Mouse (Mus musculus): ENCODE data around the gene Krt90. TPM values are rescaled to one million over a fixed set of nuclear protein-coding genes. Genes with fewer than 3 reads are reported as not detected.

The Krt90 gene
- polyA plus RNA-seq, 1 experiment from 2014 or later, result 0.50 TPM

Small RNA genes within 50 kb of the gene (microRNA-seq; reads per million reads assigned to microRNA genes)
- gene Gm44393 (ENCODE audit: borderline number of aligned reads) (not detected), gene Gm44460 (ENCODE audit: borderline number of aligned reads) (not detected)

Other genes with a start within 250 kb of the Krt90 start
- 5.5 and 9.5 TPM in 2 replicates for gene Krt80, start 192.8 kb downstream of the Krt90 start, polyA plus RNA-seq (2014; fragmentation: Nextera tagmentation; extraction: Ambion mirVana)
- gene Krt7, start 151.9 kb downstream of the Krt90 start, polyA plus RNA-seq (2014; fragmentation: Nextera tagmentation; extraction: Ambion mirVana), result 25.1 and 33.0 TPM in 2 replicates
- 0.43 and 0.86 TPM in 2 replicates for gene Krt87, start 124.1 kb downstream of the Krt90 start, polyA plus RNA-seq (2014; fragmentation: Nextera tagmentation; extraction: Ambion mirVana)
- not detected in 2 replicates for gene Krt88, start 115.2 kb downstream of the Krt90 start, polyA plus RNA-seq (2014; fragmentation: Nextera tagmentation; extraction: Ambion mirVana)
- gene Krt81, start 99.2 kb downstream of the Krt90 start, polyA plus RNA-seq (2014; fragmentation: Nextera tagmentation; extraction: Ambion mirVana), result not detected in 2 replicates
- 0.10 and 0.22 TPM in 2 replicates for gene Krt86, start 89.5 kb downstream of the Krt90 start, polyA plus RNA-seq (2014; fragmentation: Nextera tagmentation; extraction: Ambion mirVana)
- gene Krt83, start 71.4 kb downstream of the Krt90 start, polyA plus RNA-seq (2014; fragmentation: Nextera tagmentation; extraction: Ambion mirVana), result 0.26 TPM in 1 of 2 replicates, not detected in the other
- 1.6 and 1.8 TPM in 2 replicates for gene Gm49425, start 45.7 kb downstream of the Krt90 start, polyA plus RNA-seq (2014; fragmentation: Nextera tagmentation; extraction: Ambion mirVana)
- not detected in 2 replicates for gene Krt84, start 30.1 kb downstream of the Krt90 start, polyA plus RNA-seq (2014; fragmentation: Nextera tagmentation; extraction: Ambion mirVana)
- gene Krt82, start 12.3 kb downstream of the Krt90 start, polyA plus RNA-seq (2014; fragmentation: Nextera tagmentation; extraction: Ambion mirVana), result 0.09 and 0.10 TPM in 2 replicates
- 2.2 and 2.3 TPM in 2 replicates for gene Krt75, start 11.0 kb upstream of the Krt90 start, polyA plus RNA-seq (2014; fragmentation: Nextera tagmentation; extraction: Ambion mirVana)
- gene Gm5414, start 65.2 kb upstream of the Krt90 start, polyA plus RNA-seq (2014; fragmentation: Nextera tagmentation; extraction: Ambion mirVana), result not detected in 2 replicates
- gene Gm5478, start 84.4 kb upstream of the Krt90 start, polyA plus RNA-seq (2014; fragmentation: Nextera tagmentation; extraction: Ambion mirVana), result not detected in 2 replicates
- 0.16 and 1.2 TPM in 2 replicates for gene Krt6b, start 117.3 kb upstream of the Krt90 start, polyA plus RNA-seq (2014; fragmentation: Nextera tagmentation; extraction: Ambion mirVana)
- gene Krt6a, start 131.4 kb upstream of the Krt90 start, polyA plus RNA-seq (2014; fragmentation: Nextera tagmentation; extraction: Ambion mirVana), result 34.9 and 120 TPM in 2 replicates
- 142 and 153 TPM in 2 replicates for gene Krt5, start 149.9 kb upstream of the Krt90 start, polyA plus RNA-seq (2014; fragmentation: Nextera tagmentation; extraction: Ambion mirVana)
- 9.3 and 14.3 TPM in 2 replicates for gene Krt71, start 180.2 kb upstream of the Krt90 start, polyA plus RNA-seq (2014; fragmentation: Nextera tagmentation; extraction: Ambion mirVana)
- 0.51 and 0.81 TPM in 2 replicates for gene Krt72, start 223.5 kb upstream of the Krt90 start, polyA plus RNA-seq (2014; fragmentation: Nextera tagmentation; extraction: Ambion mirVana)
- gene Krt73, start 239.4 kb upstream of the Krt90 start, polyA plus RNA-seq (2014; fragmentation: Nextera tagmentation; extraction: Ambion mirVana), result 3.3 and 3.4 TPM in 2 replicates

Measured in embryonic facial prominence, embryonic 14.5 days (tissue).